Mouse (Mus musculus) forebrain, embryonic 15.5 days (tissue): ENCODE data around the gene Rab3ip. TPM values are rescaled to one million over a fixed set of nuclear protein-coding genes. Genes with fewer than 3 reads are reported as not detected.
A peak's percentile ranks its signal among the peaks of the same experiment; 100 is the strongest.

Source experiments
- ATAC-seq: fragments of 200-750 bp; cut with Nextera tagmentation; replicated peaks from 2 replicates; pipeline ENCODE4 v1.8.0; 2017; ENCODE audit warnings: mild to moderate bottlenecking, moderate TSS enrichment, moderate library complexity
- H3K27ac ChIP-seq: fragments of 300-500 bp; sonication (generic); replicated peaks from 2 replicates; pipeline ENCODE4 v1.5.1; 2015; ENCODE audit warnings: mild to moderate bottlenecking, inconsistent platforms
- H3K27me3 ChIP-seq: fragments of 300-500 bp; sonication (generic); 2 replicates; pipeline ENCODE4 v1.6.1; 2015; ENCODE audit warnings: inconsistent platforms
- H3K36me3 ChIP-seq: fragments of 300-500 bp; sonication (generic); 2 replicates; pipeline ENCODE4 v1.6.1; 2015; ENCODE audit warnings: mild to moderate bottlenecking, inconsistent platforms
- H3K4me1 ChIP-seq: fragments of 300-500 bp; sonication (generic); 2 replicates; pipeline ENCODE4 v1.6.1; 2015; ENCODE audit warnings: inconsistent platforms
- H3K4me2 ChIP-seq: fragments of 300-500 bp; sonication (generic); replicated peaks from 2 replicates; pipeline ENCODE4 v1.6.1; 2015; ENCODE audit warnings: mild to moderate bottlenecking, inconsistent platforms
- H3K4me3 ChIP-seq: fragments of 300-500 bp; sonication (generic); 2 replicates; pipeline ENCODE4 v1.5.1; 2015; ENCODE audit warnings: mild to moderate bottlenecking, inconsistent platforms
- H3K9ac ChIP-seq: fragments of 300-500 bp; sonication (generic); replicated peaks from 2 replicates; pipeline ENCODE4 v1.6.1; 2015; ENCODE audit warnings: mild to moderate bottlenecking, inconsistent platforms
- H3K9me3 ChIP-seq: fragments of 300-500 bp; sonication (generic); 2 replicates; pipeline ENCODE4 v1.6.1; 2016; ENCODE audit warnings: inconsistent platforms
- WGBS: fragments of 180-500 bp; shearing (Covaris S2); methylation state at CpG from one replicate; pipeline ENCODE4 v1.1.7; 2015; ENCODE audit warnings: mixed read lengths; 5-methylcytosine and 5-hydroxymethylcytosine counted together
- polyA plus RNA-seq: library from polyadenylated mRNA; unstranded; fragments of >200 nt; fragmentation: Nextera tagmentation; extraction: Ambion mirVana; gene quantifications from 2 replicates; pipeline ENCODE4 v1.2.1, GENCODE M21; 2015

The Rab3ip gene
- polyA plus RNA-seq, 1 experiment from 2014 or later = 50.4 TPM

- no peaks in the 10 kb centered on the region for H3K36me3 ChIP-seq
- H3K27me3 ChIP-seq = no peaks in the 10 kb centered on the region
- no peak overlapping the region for H3K9ac ChIP-seq
- no peaks in the 10 kb centered on the region for H3K9me3 ChIP-seq
- H3K4me2 ChIP-seq = no peak overlapping the region
- H3K27ac ChIP-seq = no peak overlapping the region
- no peak overlapping the region for H3K4me3 ChIP-seq
- WGBS = 90% methylated on average over 11 of the region's 11 CpGs
- no peak for ATAC-seq
- H3K4me1 ChIP-seq = no peaks in the 10 kb centered on the region
Observed at GRCm38 (mm10) chr10:116956483-116957158, 6.1 kb upstream of the Rab3ip start.

- no peaks in the 10 kb centered on the region for H3K9me3 ChIP-seq
- H3K36me3 ChIP-seq = no peaks in the 10 kb centered on the region
- no peak overlapping the region for H3K9ac ChIP-seq
- H3K27ac ChIP-seq = no peak overlapping the region
- no peaks in the 10 kb centered on the region for H3K27me3 ChIP-seq
- no peak overlapping the region for H3K4me3 ChIP-seq
- H3K4me2 ChIP-seq = no peak overlapping the region
- 97% methylated on average over 6 of the region's 6 CpGs for WGBS
- no peak for ATAC-seq
- 0 out of 2 replicates have a peak, but pooled peaks cover 2% of the 10 kb centered on the region for H3K4me1 ChIP-seq
Observed at GRCm38 (mm10) chr10:116955191-116955590, 4.6 kb upstream of the Rab3ip start.

DNA sequence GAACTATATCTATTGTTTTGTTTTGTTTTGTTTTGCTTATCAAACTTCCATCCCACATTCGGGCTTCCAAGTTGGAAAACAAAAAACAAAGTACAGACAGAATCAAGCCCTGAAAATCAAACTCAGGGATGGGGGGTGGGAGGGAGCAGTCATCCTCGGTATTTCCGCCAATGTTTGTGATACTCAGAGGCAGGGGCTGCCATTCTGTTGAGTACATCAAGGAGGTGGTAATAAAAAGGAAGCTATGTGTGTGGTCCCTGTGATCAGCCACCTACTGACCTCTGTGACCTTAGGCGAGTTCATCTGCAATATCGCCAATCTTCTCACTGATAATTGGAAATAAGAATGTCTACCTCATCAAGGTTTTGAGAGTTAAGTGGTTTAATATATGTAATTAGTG, 317 bp upstream of the Rab3ip start:
- no peak for ATAC-seq
- H3K4me2 ChIP-seq = peak overlapping the region; percentile 41
- WGBS = 29% methylated on average over 5 of the region's 5 CpGs
- no peaks in the 10 kb centered on the region for H3K27me3 ChIP-seq
- no peaks in the 10 kb centered on the region for H3K36me3 ChIP-seq
- no peak overlapping the region for H3K27ac ChIP-seq
- peaks cover 18% of the 10 kb centered on the region for H3K4me1 ChIP-seq
- H3K4me3 ChIP-seq = peak overlapping the region; percentile 83
- no peak overlapping the region for H3K9ac ChIP-seq
- H3K9me3 ChIP-seq = no peaks in the 10 kb centered on the region

DNA sequence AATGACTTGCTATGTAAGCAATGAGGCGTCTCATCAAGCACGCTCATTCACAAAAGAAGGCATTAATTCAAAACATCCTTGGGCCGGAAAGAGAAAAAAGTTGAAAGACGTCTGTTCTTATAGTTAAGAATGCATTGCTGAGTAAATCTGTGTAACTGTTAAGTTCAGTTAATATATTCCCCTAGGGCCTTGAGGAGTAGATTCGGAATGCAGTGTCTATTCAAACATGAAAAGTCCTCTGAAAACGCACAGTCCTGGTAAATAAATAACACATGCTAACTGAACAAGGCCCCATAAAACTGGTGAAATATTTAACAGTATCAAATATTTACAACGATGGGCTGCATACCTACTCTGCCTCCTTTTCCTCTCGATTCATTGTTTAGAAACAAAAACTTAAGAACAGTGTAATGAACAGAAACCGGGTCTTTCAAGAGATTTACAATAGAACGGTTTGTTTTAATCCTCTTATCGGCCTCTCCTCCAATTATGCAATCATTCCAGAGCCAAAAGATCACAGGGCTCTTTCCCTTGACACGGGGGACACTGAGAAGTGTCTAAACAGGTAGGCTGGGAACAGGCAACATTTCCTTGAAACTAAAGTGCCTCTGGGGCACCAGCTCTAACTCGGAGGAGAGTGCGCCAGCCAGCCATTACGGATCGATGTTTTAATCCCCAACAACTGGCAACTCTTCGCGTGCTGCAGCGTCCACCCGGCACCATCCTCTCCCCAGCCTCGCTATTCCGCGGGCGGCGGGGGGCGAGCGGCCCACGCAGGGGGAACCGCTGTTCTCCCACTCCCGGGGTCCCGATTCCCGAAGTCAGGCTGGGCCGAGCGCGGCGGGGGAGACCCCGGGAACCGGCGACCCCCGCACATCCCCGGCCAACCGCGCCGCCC, 1.2 kb downstream of the Rab3ip start:
- peak overlapping the region; percentile 92 for H3K27ac ChIP-seq
- WGBS = 2% methylated on average over 44 of the region's 44 CpGs
- H3K36me3 ChIP-seq = no peaks in the 10 kb centered on the region
- ATAC-seq = peak; percentile 46
- H3K4me3 ChIP-seq = peak overlapping the region; percentile 83
- H3K4me2 ChIP-seq = peak overlapping the region; percentile 56
- H3K4me1 ChIP-seq = peaks cover 18% of the 10 kb centered on the region
- H3K27me3 ChIP-seq = no peaks in the 10 kb centered on the region
- H3K9ac ChIP-seq = peak overlapping the region; percentile 80
- no peaks in the 10 kb centered on the region for H3K9me3 ChIP-seq

DNA sequence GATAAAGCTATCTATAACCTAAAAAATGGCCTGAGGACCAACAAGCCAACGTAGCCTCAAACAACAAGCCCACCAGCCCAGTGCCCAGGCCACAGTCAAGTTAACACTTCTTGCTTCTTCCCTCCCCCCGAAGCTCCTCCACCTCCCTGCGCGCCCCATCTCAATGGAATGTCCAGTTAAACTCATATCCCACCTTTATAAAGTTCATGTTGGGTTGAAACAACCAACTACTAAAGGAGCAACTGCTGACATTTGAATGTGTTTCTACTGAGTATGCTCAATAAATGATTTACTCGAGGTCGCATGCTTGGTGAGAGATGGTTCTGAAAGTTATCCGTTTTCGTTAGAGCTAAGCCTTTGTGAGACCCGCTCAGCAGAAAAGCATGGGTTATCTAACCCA, 2.2 kb downstream of the Rab3ip start:
- Histone ChIP-seq H3K4me1 (peaks cover 18% of the 10 kb centered on the region), H3K36me3 (no peaks in the 10 kb centered on the region), H3K4me3 (peak overlapping the region; percentile 83), H3K4me2 (peak overlapping the region; percentile 56), H3K27me3 (no peaks in the 10 kb centered on the region), H3K9ac (0 out of 2 replicates have a peak overlapping the region, but pooled peaks have one; percentile 80), H3K27ac (no peak overlapping the region), H3K9me3 (no peaks in the 10 kb centered on the region)
- no peak for ATAC-seq
- 77% methylated on average over 9 of the region's 9 CpGs for WGBS

DNA sequence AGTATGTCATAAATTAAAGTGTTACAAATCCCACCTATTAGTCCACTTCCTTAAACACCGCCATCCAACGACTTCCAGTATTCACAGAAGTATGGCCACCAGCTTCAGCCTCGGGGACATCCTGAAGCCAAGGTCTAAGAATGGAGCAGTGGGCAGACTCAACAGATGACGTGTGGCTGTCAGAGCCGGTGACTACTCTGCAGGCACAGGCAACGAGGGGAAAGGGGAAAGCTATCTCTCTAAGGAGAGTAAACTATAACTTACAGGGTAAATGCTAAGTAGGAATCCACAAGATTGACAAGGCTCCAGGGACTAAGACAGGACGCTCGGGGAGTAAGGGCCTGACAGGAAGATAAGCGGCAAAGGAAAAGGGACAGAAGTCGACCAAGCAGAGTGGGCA, 5.6 kb downstream of the Rab3ip start:
- peaks cover 7% of the 10 kb centered on the region for H3K36me3 ChIP-seq
- H3K4me2 ChIP-seq = no peak overlapping the region
- no peaks in the 10 kb centered on the region for H3K27me3 ChIP-seq
- peaks cover 16% of the 10 kb centered on the region for H3K4me1 ChIP-seq
- no peak overlapping the region for H3K4me3 ChIP-seq
- no peak overlapping the region for H3K9ac ChIP-seq
- 0 out of 2 replicates have a peak, but pooled peaks cover 5% of the 10 kb centered on the region for H3K9me3 ChIP-seq
- ATAC-seq = no peak
- 83% methylated on average over 10 of the region's 10 CpGs for WGBS
- H3K27ac ChIP-seq = no peak overlapping the region

GRCm38 (mm10) chr10:116944144-116944543, 6.4 kb downstream of the Rab3ip start:
- Histone ChIP-seq H3K9ac (no peak overlapping the region), H3K27ac (no peak overlapping the region), H3K4me3 (no peak overlapping the region), H3K4me2 (no peak overlapping the region), H3K27me3 (no peaks in the 10 kb centered on the region), H3K4me1 (peaks cover 13% of the 10 kb centered on the region), H3K36me3 (peaks cover 8% of the 10 kb centered on the region), H3K9me3 (0 out of 2 replicates have a peak, but pooled peaks cover 5% of the 10 kb centered on the region)
- no peak for ATAC-seq
- WGBS = 91% methylated on average over 3 of the region's 3 CpGs

GRCm38 (mm10) chr10:116943025-116943424, 7.5 kb downstream of the Rab3ip start:
- no peak for ATAC-seq
- H3K4me1 ChIP-seq = 0 out of 2 replicates have a peak, but pooled peaks cover 4% of the 10 kb centered on the region
- H3K9me3 ChIP-seq = 0 out of 2 replicates have a peak, but pooled peaks cover 5% of the 10 kb centered on the region
- no peaks in the 10 kb centered on the region for H3K27me3 ChIP-seq
- WGBS = 91% methylated on average over 6 of the region's 6 CpGs
- peaks cover 18% of the 10 kb centered on the region for H3K36me3 ChIP-seq
- H3K27ac ChIP-seq = no peak overlapping the region
- no peak overlapping the region for H3K4me3 ChIP-seq
- H3K4me2 ChIP-seq = no peak overlapping the region
- H3K9ac ChIP-seq = no peak overlapping the region

GRCm38 (mm10) chr10:116935028-116935427, 15.5 kb downstream of the Rab3ip start:
- H3K4me3 ChIP-seq = no peak overlapping the region
- no peak overlapping the region for H3K9ac ChIP-seq
- H3K4me2 ChIP-seq = no peak overlapping the region
- H3K27ac ChIP-seq = no peak overlapping the region
- ATAC-seq = no peak
- no peaks in the 10 kb centered on the region for H3K9me3 ChIP-seq
- peaks cover 31% of the 10 kb centered on the region for H3K36me3 ChIP-seq
- H3K27me3 ChIP-seq = no peaks in the 10 kb centered on the region
- no peaks in the 10 kb centered on the region for H3K4me1 ChIP-seq
- WGBS = 62% methylated on average over 12 of the region's 12 CpGs

- H3K9ac ChIP-seq = no peak overlapping the region
- H3K9me3 ChIP-seq = no peaks in the 10 kb centered on the region
- no peaks in the 10 kb centered on the region for H3K4me1 ChIP-seq
- ATAC-seq = no peak
- peaks cover 29% of the 10 kb centered on the region for H3K36me3 ChIP-seq
- WGBS = 93% methylated on average over 7 of the region's 7 CpGs
- H3K4me2 ChIP-seq = no peak overlapping the region
- no peak overlapping the region for H3K27ac ChIP-seq
- no peak overlapping the region for H3K4me3 ChIP-seq
- no peaks in the 10 kb centered on the region for H3K27me3 ChIP-seq
Observed at GRCm38 (mm10) chr10:116933794-116934193, 16.8 kb downstream of the Rab3ip start.

DNA sequence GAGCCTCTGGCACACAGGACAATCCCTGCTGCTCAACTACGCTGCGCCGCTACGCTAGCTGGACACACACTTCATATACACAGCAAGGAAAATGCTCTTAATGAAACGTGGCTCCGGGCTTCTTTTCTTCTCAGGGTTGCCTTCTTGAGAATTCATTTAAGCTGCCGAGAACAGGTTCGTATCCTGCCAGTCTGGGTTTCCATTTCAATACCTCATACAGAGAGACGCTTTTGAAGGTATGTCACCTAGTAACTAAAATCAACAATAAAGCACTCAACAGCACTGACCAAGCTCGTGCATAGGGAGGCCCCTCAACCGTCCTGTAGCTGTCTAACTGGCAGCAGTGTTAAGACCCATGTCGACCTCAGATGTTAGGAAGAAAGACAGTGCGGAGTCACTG, 18.2 kb downstream of the Rab3ip start:
- H3K4me1 ChIP-seq = no peaks in the 10 kb centered on the region
- WGBS = 89% methylated on average over 13 of the region's 13 CpGs
- no peak for ATAC-seq
- H3K4me2 ChIP-seq = no peak overlapping the region
- no peak overlapping the region for H3K27ac ChIP-seq
- no peak overlapping the region for H3K9ac ChIP-seq
- H3K36me3 ChIP-seq = peaks cover 18% of the 10 kb centered on the region
- H3K4me3 ChIP-seq = no peak overlapping the region
- H3K27me3 ChIP-seq = no peaks in the 10 kb centered on the region
- H3K9me3 ChIP-seq = no peaks in the 10 kb centered on the region

- H3K27ac ChIP-seq = no peak overlapping the region
- no peak overlapping the region for H3K4me2 ChIP-seq
- no peak for ATAC-seq
- H3K4me1 ChIP-seq = no peaks in the 10 kb centered on the region
- no peak overlapping the region for H3K4me3 ChIP-seq
- peaks cover 15% of the 10 kb centered on the region for H3K36me3 ChIP-seq
- 92% methylated on average over 15 of the region's 15 CpGs for WGBS
- no peaks in the 10 kb centered on the region for H3K27me3 ChIP-seq
- no peaks in the 10 kb centered on the region for H3K9me3 ChIP-seq
- no peak overlapping the region for H3K9ac ChIP-seq
Observed at GRCm38 (mm10) chr10:116931497-116932179, 18.9 kb downstream of the Rab3ip start.
